Mouse (Mus musculus) thymus, adult 2 months (tissue): ENCODE results near the gene Anks1b.

ENCODE experiments used
- CTCF ChIP-seq: fragments of 200-500 bp; IDR thresholded peaks from 2 replicates; pipeline ENCODE4 v1.5.1; 2012; ENCODE audit warnings: mild to moderate bottlenecking, control low read depth, low read length, moderate library complexity, borderline replicate concordance; ENCODE audit not compliant: control insufficient read depth, poor library complexity, insufficient read depth; ENCODE audit errors: extremely low read depth
- POLR2A ChIP-seq: fragments of 200-500 bp; IDR thresholded peaks from 2 replicates; pipeline ENCODE4 v1.6.1; 2012; ENCODE audit warnings: mild to moderate bottlenecking, low read length, control low read depth, moderate library complexity; ENCODE audit not compliant: control insufficient read depth, poor library complexity, insufficient read depth; ENCODE audit errors: extremely low read depth

DNA sequence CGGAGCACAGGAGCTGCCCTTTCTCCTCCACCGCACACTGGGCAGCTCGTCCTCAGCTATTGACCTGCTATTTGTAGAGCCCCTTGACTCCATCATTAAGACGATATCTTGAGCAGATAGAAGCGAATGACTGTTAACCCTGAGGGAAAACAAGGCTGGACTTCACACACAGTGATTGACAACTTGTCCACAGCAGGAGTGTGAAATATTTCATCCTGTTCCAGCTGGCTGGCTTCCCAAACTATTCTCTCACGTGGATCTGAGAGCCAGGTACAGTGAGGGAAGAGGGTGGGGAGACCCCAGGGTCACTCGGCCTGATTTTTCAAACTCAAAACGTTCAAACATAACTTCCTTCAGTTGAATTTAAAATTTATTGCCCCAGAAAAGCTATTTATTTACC, 824.1 kb downstream of the Anks1b start:
- TF ChIP-seq CTCF (no peak), POLR2A (no peak)
